Mouse (Mus musculus): ENCODE measurements around the gene H2-Aa.

The H2-Aa gene

GRCm38 (mm10) chr17:34295891-34296794, 8.5 kb upstream of the H2-Aa start:
- peaks cover 20% of the 10 kb centered on the region; the same call in 1 of the 2 replicates for H3K27me3 ChIP-seq (ENCODE audit: insufficient read depth, low read length)
- H3K4me1 ChIP-seq (replicated peaks; ENCODE audit: low read depth, low read length): peaks cover 17% of the 10 kb centered on the region
- no peaks in the 10 kb centered on the region for H3K36me3 ChIP-seq (ENCODE audit: insufficient read depth, low read length)
- H3K4me3 ChIP-seq (replicated peaks; ENCODE audit: low read length): no peak overlapping the region
- TF ChIP-seq NANOG (IDR thresholded peaks at IDR 0.05; ENCODE audit: borderline replicate concordance, low read length) (no peak), POU5F1 (IDR thresholded peaks at IDR 0.05; ENCODE audit: borderline replicate concordance, low read length) (no peak), CTCF (conservative IDR thresholded peaks at IDR 0.05; ENCODE audit: low read length) (no peak)
- no peaks in the 10 kb centered on the region for H3K9me3 ChIP-seq (ENCODE audit: low read length)

DNA sequence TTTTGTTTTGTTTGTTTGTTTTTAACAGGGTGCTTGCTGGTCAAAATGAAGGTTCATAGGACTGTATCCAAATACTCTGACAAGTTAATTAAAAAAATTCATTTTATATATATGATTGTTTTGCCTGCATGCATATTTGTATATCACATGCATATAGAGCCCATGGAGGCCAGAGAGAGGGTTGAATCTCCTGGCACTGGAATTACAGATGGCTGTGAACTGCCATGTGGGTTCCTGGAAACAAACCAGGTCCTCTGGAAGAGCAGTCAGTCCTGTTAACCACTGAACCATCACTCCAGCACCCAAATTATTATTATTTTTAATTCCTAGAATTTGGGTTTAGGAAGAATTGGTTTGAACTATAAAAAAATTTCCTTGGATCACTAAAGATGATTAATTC, 7.7 kb upstream of the H2-Aa start:
- Histone ChIP-seq H3K36me3 (ENCODE audit: insufficient read depth, low read length) (no peaks in the 10 kb centered on the region), H3K4me3 (replicated peaks; ENCODE audit: low read length) (no peak overlapping the region), H3K27me3 (ENCODE audit: insufficient read depth, low read length) (peaks cover 20% of the 10 kb centered on the region; the same call in 1 of the 2 replicates), H3K4me1 (replicated peaks; ENCODE audit: low read depth, low read length) (peaks cover 17% of the 10 kb centered on the region), H3K9me3 (ENCODE audit: low read length) (no peaks in the 10 kb centered on the region)
- TF ChIP-seq NANOG (IDR thresholded peaks at IDR 0.05; ENCODE audit: borderline replicate concordance, low read length) (no peak), POU5F1 (IDR thresholded peaks at IDR 0.05; ENCODE audit: borderline replicate concordance, low read length) (no peak), CTCF (conservative IDR thresholded peaks at IDR 0.05; ENCODE audit: low read length) (no peak)

GRCm38 (mm10) chr17:34294249-34294648, 6.6 kb upstream of the H2-Aa start:
- Histone ChIP-seq H3K9me3 (ENCODE audit: low read length) (no peaks in the 10 kb centered on the region), H3K36me3 (ENCODE audit: insufficient read depth, low read length) (no peaks in the 10 kb centered on the region), H3K4me1 (replicated peaks; ENCODE audit: low read depth, low read length) (peaks cover 13% of the 10 kb centered on the region), H3K4me3 (replicated peaks; ENCODE audit: low read length) (no peak overlapping the region), H3K27me3 (ENCODE audit: insufficient read depth, low read length) (peaks cover 20% of the 10 kb centered on the region; the same call in 1 of the 2 replicates)
- TF ChIP-seq NANOG (IDR thresholded peaks at IDR 0.05; ENCODE audit: borderline replicate concordance, low read length) (no peak), POU5F1 (IDR thresholded peaks at IDR 0.05; ENCODE audit: borderline replicate concordance, low read length) (no peak), CTCF (conservative IDR thresholded peaks at IDR 0.05; ENCODE audit: low read length) (no peak)

DNA sequence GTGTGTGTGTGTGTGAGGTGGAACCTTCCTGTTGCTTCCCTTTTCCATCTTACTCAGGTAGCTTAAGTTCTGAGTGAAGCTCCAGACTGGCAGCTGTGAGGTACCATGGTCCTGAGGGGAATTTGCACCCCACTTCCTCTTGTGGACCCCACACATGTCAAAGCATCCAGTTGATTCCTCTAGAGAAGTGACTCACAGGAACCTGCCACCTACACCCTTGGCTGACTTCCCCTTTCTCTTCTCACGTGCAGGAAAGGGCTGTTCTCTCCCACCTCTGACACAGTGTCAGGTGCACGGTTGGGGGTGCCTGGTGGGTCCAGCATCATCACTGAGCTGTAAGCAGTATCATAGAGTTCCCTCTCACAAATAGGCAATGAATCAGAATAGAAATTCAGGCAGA, 5.9 kb upstream of the H2-Aa start:
- Histone ChIP-seq H3K27me3 (ENCODE audit: insufficient read depth, low read length) (peaks cover 20% of the 10 kb centered on the region; the same call in 1 of the 2 replicates), H3K9me3 (ENCODE audit: low read length) (no peaks in the 10 kb centered on the region), H3K4me1 (replicated peaks; ENCODE audit: low read depth, low read length) (peaks cover 9% of the 10 kb centered on the region; the same call in 1 of the 2 replicates), H3K36me3 (ENCODE audit: insufficient read depth, low read length) (no peaks in the 10 kb centered on the region), H3K4me3 (replicated peaks; ENCODE audit: low read length) (no peak overlapping the region)
- TF ChIP-seq NANOG (IDR thresholded peaks at IDR 0.05; ENCODE audit: borderline replicate concordance, low read length): no peak
- TF ChIP-seq POU5F1 (IDR thresholded peaks at IDR 0.05; ENCODE audit: borderline replicate concordance, low read length): no peak
- no peak for TF ChIP-seq CTCF (conservative IDR thresholded peaks at IDR 0.05; ENCODE audit: low read length)

DNA sequence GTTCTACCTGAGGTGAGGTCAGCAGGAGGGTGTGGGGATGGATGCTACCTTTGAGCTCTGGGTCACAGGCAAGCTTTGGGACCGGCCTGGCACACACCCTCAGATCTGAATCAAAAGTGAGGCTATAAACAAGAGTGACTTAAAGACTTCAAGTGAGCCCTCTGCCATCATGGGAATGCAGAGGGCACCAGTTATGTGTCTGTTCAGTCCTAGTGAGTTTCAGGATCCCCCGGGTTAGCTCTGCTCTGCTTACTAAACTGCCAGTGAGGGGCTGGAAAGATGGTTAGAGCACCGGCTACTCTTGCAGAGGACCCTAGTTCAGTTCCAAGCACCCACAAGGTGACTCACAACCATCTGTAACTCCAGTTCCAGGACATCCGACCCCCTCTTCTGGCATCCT, 4.9 kb upstream of the H2-Aa start:
- Histone ChIP-seq H3K4me3 (replicated peaks; ENCODE audit: low read length) (no peak overlapping the region), H3K27me3 (ENCODE audit: insufficient read depth, low read length) (peaks cover 14% of the 10 kb centered on the region; the same call in 1 of the 2 replicates), H3K9me3 (ENCODE audit: low read length) (no peaks in the 10 kb centered on the region), H3K4me1 (replicated peaks; ENCODE audit: low read depth, low read length) (peaks cover 9% of the 10 kb centered on the region; the same call in 1 of the 2 replicates), H3K36me3 (ENCODE audit: insufficient read depth, low read length) (no peaks in the 10 kb centered on the region)
- TF ChIP-seq NANOG (IDR thresholded peaks at IDR 0.05; ENCODE audit: borderline replicate concordance, low read length) (no peak), POU5F1 (IDR thresholded peaks at IDR 0.05; ENCODE audit: borderline replicate concordance, low read length) (no peak), CTCF (conservative IDR thresholded peaks at IDR 0.05; ENCODE audit: low read length) (no peak)

GRCm38 (mm10) chr17:34291609-34292008, 4.0 kb upstream of the H2-Aa start:
- no peak overlapping the region for H3K4me3 ChIP-seq (replicated peaks; ENCODE audit: low read length)
- H3K36me3 ChIP-seq (ENCODE audit: insufficient read depth, low read length): no peaks in the 10 kb centered on the region
- TF ChIP-seq POU5F1 (IDR thresholded peaks at IDR 0.05; ENCODE audit: borderline replicate concordance, low read length) (no peak), CTCF (conservative IDR thresholded peaks at IDR 0.05; ENCODE audit: low read length) (no peak), NANOG (IDR thresholded peaks at IDR 0.05; ENCODE audit: borderline replicate concordance, low read length) (no peak)
- no peaks in the 10 kb centered on the region for H3K9me3 ChIP-seq (ENCODE audit: low read length)
- peaks cover 9% of the 10 kb centered on the region; the same call in 1 of the 2 replicates for H3K27me3 ChIP-seq (ENCODE audit: insufficient read depth, low read length)
- H3K4me1 ChIP-seq (replicated peaks; ENCODE audit: low read depth, low read length): peaks cover 9% of the 10 kb centered on the region; the same call in 1 of the 2 replicates

DNA sequence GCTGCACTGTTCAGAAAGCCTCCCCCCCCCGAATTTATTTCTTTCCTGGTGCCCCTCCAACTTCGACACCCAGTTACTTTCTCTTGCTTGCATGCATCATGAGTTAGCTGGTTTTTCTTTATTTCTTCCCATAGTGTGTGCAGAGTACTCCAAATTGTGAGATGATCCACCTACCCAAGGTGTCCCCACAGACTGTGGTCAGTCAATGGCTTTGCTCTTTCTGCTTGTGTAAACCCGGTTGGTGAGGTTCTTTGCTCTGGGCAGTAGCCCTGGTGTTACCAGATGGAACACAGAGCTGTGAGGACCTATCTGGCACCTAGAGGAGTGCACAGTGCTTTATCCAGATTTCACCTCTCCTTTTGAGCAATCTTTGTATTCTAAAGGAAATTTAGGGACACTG, 508 bp upstream of the H2-Aa start:
- TF ChIP-seq NANOG (IDR thresholded peaks at IDR 0.05; ENCODE audit: borderline replicate concordance, low read length) (no peak), CTCF (conservative IDR thresholded peaks at IDR 0.05; ENCODE audit: low read length) (no peak), POU5F1 (IDR thresholded peaks at IDR 0.05; ENCODE audit: borderline replicate concordance, low read length) (no peak)

GRCm38 (mm10) chr17:34286999-34287398, 624 bp downstream of the H2-Aa start:
- Histone ChIP-seq H3K4me3 (replicated peaks; ENCODE audit: low read length) (no peak overlapping the region), H3K4me1 (replicated peaks; ENCODE audit: low read depth, low read length) (peaks cover 2% of the 10 kb centered on the region; the same call in 1 of the 2 replicates), H3K27me3 (ENCODE audit: insufficient read depth, low read length) (no peaks in the 10 kb centered on the region), H3K9me3 (ENCODE audit: low read length) (no peaks in the 10 kb centered on the region), H3K36me3 (ENCODE audit: insufficient read depth, low read length) (no peaks in the 10 kb centered on the region)
- TF ChIP-seq POU5F1 (IDR thresholded peaks at IDR 0.05; ENCODE audit: borderline replicate concordance, low read length) (no peak), CTCF (conservative IDR thresholded peaks at IDR 0.05; ENCODE audit: low read length) (no peak), NANOG (IDR thresholded peaks at IDR 0.05; ENCODE audit: borderline replicate concordance, low read length) (no peak)

More for the DNA sequence above, 508 bp upstream of the H2-Aa start:
- no peak overlapping the region for H3K4me3 ChIP-seq (replicated peaks; ENCODE audit: low read length)
- H3K27me3 ChIP-seq (ENCODE audit: insufficient read depth, low read length): no peaks in the 10 kb centered on the region
- no peaks in the 10 kb centered on the region for H3K9me3 ChIP-seq (ENCODE audit: low read length)
- peaks cover 2% of the 10 kb centered on the region; the same call in 1 of the 2 replicates for H3K4me1 ChIP-seq (replicated peaks; ENCODE audit: low read depth, low read length)
- no peaks in the 10 kb centered on the region for H3K36me3 ChIP-seq (ENCODE audit: insufficient read depth, low read length)
